Mouse (Mus musculus) liver, adult 2 months (tissue): ENCODE data around the gene Ndufv1.

Experiments
- CTCF ChIP-seq: fragments of 200-500 bp; IDR thresholded peaks from 2 replicates; pipeline ENCODE4 v1.5.1; 2011; ENCODE audit warnings: low read depth, low read length, control low read depth
- POLR2A ChIP-seq: fragments of 200-500 bp; IDR thresholded peaks from 2 replicates; pipeline ENCODE4 v1.6.1; 2011; ENCODE audit warnings: low read length, control low read depth; ENCODE audit not compliant: insufficient read depth; ENCODE audit errors: extremely low read depth

DNA sequence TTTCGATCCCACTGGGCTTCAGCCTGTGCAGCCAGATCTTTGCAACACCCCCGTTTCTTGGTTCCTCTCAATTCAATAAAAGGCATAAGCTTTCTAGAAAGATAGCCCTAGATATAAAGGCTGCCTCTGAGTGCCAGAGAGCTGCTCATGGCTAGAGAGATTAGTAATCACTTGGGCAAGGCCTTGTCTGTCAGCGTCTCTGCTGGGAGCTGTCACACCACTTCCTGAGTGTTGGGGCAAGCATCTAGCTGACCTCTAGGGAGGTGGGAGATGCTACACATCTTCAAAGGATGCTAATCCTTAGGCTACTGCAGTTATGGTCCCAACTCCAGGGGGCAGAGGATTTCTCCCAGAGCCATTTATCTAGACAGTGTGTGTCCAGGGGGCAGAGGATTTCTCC, 45.3 kb downstream of the Ndufv1 start:
- no peak for TF ChIP-seq POLR2A
- no peak for TF ChIP-seq CTCF
